Mouse (Mus musculus): ENCODE measurements around the gene Hba-a1.
A peak's percentile ranks its signal among the peaks of the same experiment; 100 is the strongest.

DNA sequence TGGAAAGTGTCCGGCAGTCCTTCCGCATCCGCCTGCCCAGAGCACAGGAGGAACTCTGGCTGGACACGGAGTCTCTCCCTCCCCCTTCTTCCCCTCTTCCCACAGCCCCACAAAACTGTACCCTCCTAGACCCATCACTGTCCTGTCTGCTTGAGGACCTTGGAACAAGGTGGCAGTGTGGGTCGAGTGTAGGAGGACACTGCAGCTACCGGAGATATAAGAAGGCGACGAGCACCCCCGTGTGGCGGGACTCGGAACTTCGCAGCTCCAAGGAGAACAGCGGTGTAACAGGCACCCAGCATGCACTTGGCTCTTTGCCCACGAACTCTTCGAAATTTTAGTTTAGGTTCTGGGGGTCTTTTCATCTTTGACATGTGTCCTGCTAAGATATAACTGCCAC is 41.3 kb downstream of the Hba-a1 start:
- peak; percentile 91 for TF ChIP-seq CTCF (IDR thresholded peaks at IDR 0.05; ENCODE audit: borderline replicate concordance, insufficient read depth, low read depth, low read length)
- TF ChIP-seq POLR2A (IDR thresholded peaks at IDR 0.05; ENCODE audit: borderline replicate concordance, insufficient read depth, low read length), result no peak

Data from cerebellum, adult 2 months (tissue).